Mouse (Mus musculus) heart, adult 18-20 months (tissue): Measurements from ENCODE around the gene Gatad2a. TPM values are rescaled to one million over a fixed set of nuclear protein-coding genes. Genes with fewer than 3 reads are reported as not detected.
A peak's percentile ranks its signal among the peaks of the same experiment; 100 is the strongest.
"Not testable (repeated sequence)": the region's sequence is repeated elsewhere in the genome, so short reads cannot be mapped to it uniquely, and the experiment has no call there.

Experiments used
- DNase-seq, 2 experiments: peaks; one replicate each; pipeline ENCODE4 v3.0.0; 2021 to 2022; ENCODE audit warnings: mixed read lengths in 1 of 2
- total RNA-seq, 2 experiments: library from RNA; stranded (reverse); gene quantifications; 2 replicates each; pipeline ENCODE4 v1.2.3; 2021

The Gatad2a gene
- total RNA-seq, 2 experiments from 2014 or later: 30.6 to 32.7 TPM

- no peak for DNase-seq
These were observed 785 bp downstream of the Gatad2a start for GRCm38 (mm10) chr8:69995422-69995775.

DNA sequence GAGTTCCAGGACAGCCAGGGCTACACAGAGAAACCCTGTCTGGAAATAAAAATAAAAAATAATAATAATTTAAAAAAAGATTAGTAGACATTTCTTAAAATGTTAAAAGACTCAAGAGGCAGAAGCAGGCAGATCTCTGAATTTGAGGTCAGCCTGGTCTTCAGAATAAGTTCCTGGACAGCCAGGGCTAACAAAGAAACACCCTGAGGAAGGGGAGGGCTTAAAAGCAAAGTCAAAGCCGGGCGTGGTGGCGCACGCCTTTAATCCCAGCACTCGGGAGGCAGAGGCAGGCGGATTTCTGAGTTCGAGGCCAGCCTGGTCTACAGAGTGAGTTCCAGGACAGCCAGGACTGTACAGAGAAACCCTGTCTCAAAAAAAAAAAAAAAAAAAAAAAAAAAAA, 7.2 kb downstream of the Gatad2a start:
- DNase-seq: not testable (repeated sequence)

DNA sequence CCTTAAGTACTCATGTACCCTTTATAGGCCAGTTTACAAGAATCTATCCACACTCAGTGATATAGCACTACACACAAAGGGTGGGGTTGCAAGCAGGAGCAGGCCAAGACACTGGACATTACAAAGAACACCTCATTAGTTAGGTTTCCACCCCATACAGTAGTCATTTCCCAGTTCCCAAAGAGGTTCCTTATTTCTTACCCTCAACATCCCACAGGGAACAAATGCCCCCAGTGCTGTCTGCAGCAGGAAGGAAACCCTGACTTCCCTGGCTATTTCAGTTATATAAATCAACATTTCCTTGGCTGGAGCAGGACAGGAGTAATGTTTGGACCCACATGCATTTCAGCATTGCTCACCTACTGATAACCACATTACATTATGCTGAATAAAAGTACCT, 8.4 kb downstream of the Gatad2a start:
- DNase-seq: no peak

DNA sequence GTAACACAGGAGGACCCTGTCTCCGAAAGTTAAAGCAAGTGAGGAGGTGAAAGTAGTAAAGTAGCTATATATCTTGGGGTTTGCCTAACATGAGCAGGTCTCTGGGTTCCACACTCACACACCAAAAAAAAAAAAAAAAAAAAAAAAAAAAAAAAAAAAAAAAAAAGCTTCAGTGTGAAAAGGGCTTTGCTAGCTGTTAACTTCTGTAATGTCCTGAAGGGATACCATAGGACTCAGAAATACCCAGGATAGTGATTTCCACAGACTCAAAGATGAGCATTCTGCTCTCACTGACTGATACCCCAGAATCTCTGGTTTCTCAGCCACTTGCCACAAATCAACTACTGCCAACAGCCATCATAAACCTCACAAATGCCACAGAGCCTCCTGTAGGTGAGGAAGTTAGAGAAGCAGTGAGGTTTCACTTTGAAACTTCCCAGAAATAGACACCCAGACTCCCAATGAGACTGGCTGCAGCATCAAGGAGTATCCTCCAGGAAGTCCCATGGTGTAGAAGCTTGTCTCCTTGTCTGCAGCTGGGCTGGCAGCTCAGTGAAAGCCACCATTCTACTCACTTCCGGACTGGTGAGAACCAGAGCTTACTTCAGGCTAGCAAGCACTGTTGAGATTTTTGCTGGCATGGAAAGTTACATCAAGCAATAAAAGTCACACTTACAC, 11.2 kb downstream of the Gatad2a start:
- DNase-seq: no peak

- DNase-seq: no peak
These were observed 17.7 kb downstream of the Gatad2a start for GRCm38 (mm10) chr8:69978456-69978855.

DNA sequence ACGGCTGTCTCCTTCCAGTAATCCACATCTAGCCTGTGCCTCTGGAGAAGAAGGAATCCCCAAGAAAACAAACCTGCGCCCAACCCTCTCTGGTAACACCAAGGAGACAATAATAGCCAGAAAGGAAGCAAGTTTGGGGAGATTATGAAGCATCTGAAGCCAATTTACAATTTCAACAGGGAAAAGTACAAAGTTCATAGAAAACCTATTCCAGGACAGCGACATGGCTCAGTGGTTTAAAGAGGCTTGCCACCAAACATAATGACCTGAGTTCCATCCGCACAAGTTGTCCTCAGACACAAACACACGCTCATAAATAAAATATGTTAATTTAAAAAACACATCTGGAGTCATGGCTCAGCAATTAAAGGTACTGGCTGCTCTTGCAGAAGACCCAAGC, 21.4 kb downstream of the Gatad2a start:
- DNase-seq: no peak

DNA sequence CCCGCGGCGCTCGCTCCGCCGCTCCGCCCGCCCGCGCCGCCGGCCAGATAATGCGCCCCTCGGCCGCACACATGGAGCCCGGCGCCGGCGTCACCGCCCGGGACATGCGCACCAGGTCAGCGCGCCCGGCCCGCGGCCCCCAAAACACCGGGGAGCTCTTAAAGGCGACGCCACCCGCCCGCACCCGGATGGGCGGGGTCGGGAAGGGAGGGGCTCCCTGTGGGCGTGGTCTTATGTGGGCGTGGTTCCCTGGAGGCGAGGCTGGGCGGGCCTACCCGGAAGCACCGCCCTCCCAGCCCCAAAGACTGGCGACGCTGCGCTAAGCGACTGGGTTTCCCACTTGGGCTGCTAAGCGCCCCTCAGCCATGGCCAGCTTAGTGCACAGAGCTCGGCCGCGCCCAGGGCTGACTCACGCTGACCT, 22.0 kb downstream of the Gatad2a start:
- DNase-seq: peak; percentile 97 to 99

- DNase-seq: peak; percentile 58 to 62
These were observed 22.6 kb downstream of the Gatad2a start for GRCm38 (mm10) chr8:69973442-69974161.

- no peak for DNase-seq
These were observed 23.1 kb downstream of the Gatad2a start for GRCm38 (mm10) chr8:69973063-69973441.

- DNase-seq: no peak
These were observed 25.3 kb downstream of the Gatad2a start for GRCm38 (mm10) chr8:69970880-69971279.

DNA sequence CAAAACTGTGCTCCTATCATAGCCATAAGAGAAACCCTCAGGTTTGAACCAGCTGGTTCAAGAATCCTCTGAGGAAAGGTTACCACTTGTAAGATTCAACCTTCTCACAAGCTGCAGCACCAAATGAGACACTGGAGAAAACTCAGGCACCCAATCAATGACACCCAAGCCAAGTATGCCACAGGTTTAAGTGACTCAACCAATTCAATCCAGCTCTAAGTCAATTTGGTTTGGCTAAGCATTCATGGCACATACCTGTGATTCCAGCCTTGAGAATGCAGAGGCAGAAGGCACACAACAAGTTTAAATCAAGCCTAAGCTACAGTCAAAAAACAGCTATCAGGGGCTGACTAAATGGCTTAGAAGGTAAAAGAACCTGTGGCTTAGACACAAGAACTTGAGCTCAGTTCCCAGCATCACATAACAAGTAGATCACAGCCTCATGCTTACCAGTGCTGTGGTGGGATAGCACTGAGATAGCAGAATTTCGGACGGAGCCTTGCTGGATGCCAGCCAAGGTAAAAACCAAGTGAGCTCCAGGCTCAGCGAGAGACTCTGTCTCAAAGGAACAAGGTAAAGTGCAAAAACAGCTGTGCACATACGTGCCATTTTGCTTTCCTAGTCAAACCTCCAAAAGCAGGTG, 28.8 kb downstream of the Gatad2a start:
- no peak for DNase-seq

- DNase-seq: no peak
These were observed 36.9 kb downstream of the Gatad2a start for GRCm38 (mm10) chr8:69959241-69959640.

GRCm38 (mm10) chr8:69957879-69958278, 38.3 kb downstream of the Gatad2a start:
- peak; percentile 34 to 60 for DNase-seq

DNA sequence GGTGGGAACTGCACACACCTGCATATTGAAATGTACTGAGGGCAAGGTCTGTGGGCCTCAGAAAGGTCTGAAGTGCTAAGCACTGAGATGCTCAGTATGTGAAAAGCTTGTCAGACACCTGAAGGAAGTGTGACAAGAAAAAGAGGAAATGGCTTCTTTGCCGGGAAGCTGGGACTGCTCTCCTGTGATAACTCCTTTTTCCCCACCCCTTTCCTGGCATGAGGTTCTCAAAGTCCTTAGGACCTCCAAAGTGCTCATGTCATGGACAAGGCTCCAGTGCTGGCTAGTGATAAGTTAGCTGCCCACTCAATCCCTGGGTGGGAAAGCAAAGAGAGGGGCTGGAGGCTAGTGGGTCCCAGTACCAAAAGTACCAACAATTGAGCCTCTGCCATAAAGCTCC, 38.8 kb downstream of the Gatad2a start:
- DNase-seq: peak in 1 of 2 experiments; percentile 49

- no peak for DNase-seq
These were observed 39.5 kb downstream of the Gatad2a start for GRCm38 (mm10) chr8:69956651-69957050.

DNA sequence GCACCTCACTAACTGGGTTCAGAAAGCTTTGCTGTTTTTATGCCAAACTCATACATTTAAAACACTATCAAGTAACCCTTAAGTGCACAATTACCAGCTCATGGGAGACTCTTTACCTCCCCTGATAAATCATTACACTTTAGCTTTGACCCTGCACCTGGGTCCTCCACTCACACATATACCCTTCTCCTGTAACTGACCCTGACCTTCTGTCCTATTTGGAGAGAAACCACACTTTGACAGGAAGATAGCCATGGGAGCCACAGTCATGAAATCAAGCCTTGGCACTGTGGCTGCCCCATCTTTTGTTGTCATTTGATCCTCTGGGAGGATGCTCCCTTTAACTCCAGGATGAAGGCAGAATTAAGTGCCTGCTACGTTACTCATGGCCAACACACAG, 41.5 kb downstream of the Gatad2a start:
- no peak for DNase-seq

GRCm38 (mm10) chr8:69954213-69954612, 42.0 kb downstream of the Gatad2a start:
- no peak for DNase-seq

- DNase-seq: no peak
These were observed 45.9 kb downstream of the Gatad2a start for GRCm38 (mm10) chr8:69950300-69950699.

GRCm38 (mm10) chr8:69942495-69942894, 53.7 kb downstream of the Gatad2a start:
- DNase-seq: not testable (repeated sequence)

DNA sequence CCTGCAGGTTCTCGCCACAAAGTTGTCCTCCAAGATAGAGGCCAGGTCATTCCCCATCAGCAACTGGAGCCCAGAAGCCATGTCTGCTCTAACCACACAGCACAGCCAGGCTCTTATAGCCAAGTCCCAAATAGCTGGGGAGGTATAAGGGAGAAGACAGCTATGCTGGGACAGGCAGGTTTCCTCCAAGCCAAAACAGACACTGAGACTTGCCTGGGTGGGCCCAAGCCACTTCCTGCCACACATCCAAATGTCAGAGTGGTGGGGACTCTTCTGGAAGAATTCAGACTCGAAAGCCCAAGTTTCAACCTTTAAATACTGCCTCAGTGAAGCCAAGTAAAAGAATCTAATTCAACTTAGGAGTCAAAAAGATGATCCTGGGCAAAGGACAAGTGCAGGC, 55.8 kb downstream of the Gatad2a start:
- DNase-seq: no peak

- DNase-seq: peak in 1 of 2 experiments; percentile 26
These were observed 56.6 kb downstream of the Gatad2a start for GRCm38 (mm10) chr8:69939633-69940032.

GRCm38 (mm10) chr8:69938245-69938982, 57.8 kb downstream of the Gatad2a start:
- peak in 1 of 2 experiments; percentile 12 for DNase-seq

DNA sequence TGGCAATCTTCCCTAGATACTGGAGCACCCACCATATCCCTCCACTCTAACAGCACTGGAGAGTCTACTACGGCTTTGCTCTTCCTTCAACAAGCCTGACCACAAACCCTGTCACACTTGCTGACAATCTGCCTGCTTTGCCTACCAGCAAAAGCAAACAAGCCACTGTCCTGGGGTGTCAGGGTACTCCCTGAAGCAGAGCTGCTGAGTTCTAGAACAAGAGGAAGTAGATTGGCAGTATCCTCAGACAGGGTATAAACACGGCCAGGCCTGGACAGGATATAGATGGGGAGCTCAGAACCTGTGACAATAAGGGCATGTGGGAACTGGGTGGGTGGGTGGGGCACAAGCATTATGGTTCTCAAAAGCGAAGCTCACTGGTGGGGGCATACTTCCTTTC, 58.7 kb downstream of the Gatad2a start:
- DNase-seq: no peak
